Comparison of ENCODE assay signal across 8 mouse cellular contexts in genomic region chr5:5379870-5380730, GRCm38 (mm10). TPM values are rescaled to one million over a fixed set of nuclear protein-coding genes. Genes with fewer than 3 reads are reported as not detected.
DNase-seq lines count a peak whose midpoint lies in the region; ATAC-seq lines count a peak whose summit lies in the region.

No protein-coding gene starts in this region.

- no peaks in the 10 kb centered on the region for H3K36me3 ChIP-seq in embryonic facial prominence, embryonic 12.5 days
- no peaks in the 10 kb centered on the region for H3K36me3 ChIP-seq in kidney, embryonic 14.5 days (ENCODE audit: control insufficient read depth, insufficient read depth, low read length)
- H3K36me3 ChIP-seq in midbrain, embryonic 16.5 days (ENCODE audit: control insufficient read depth, insufficient read depth, low read length) = no peaks in the 10 kb centered on the region
- H3K36me3 ChIP-seq in stomach, embryonic 14.5 days (ENCODE audit: control insufficient read depth, insufficient read depth, low read length) = no peaks in the 10 kb centered on the region

- peak overlapping the region; percentile 94 for H3K9ac ChIP-seq in embryonic facial prominence, embryonic 12.5 days
- H3K9ac ChIP-seq in kidney, embryonic 14.5 days (ENCODE audit: low read depth, low read length) = peak overlapping the region; percentile 90
- H3K9ac ChIP-seq in midbrain, embryonic 16.5 days (ENCODE audit: low read depth, low read length) = peak overlapping the region; percentile 79
- H3K9ac ChIP-seq in stomach, embryonic 14.5 days (replicated peaks; ENCODE audit: low read depth, low read length) = peak overlapping the region; percentile 92

- H3K27me3 ChIP-seq in embryonic facial prominence, embryonic 12.5 days = no peaks in the 10 kb centered on the region
- no peaks in the 10 kb centered on the region for H3K27me3 ChIP-seq in kidney, embryonic 14.5 days (ENCODE audit: control insufficient read depth, insufficient read depth, low read length)
- H3K27me3 ChIP-seq in midbrain, embryonic 16.5 days (ENCODE audit: control insufficient read depth, insufficient read depth, low read depth, low read length) = no peaks in the 10 kb centered on the region
- no peaks in the 10 kb centered on the region for H3K27me3 ChIP-seq in stomach, embryonic 14.5 days (ENCODE audit: control insufficient read depth, insufficient read depth, low read length)

- no peak for ATAC-seq in CD4-positive, CD25-positive, alpha-beta regulatory T cell, adult 4 months
- ATAC-seq in embryonic facial prominence, embryonic 12.5 days (ENCODE audit: insufficient number of reproducible peaks, insufficient read depth, low FRiP score, low TSS enrichment) = peak; percentile 90
- ATAC-seq in kidney, embryonic 14.5 days (ENCODE audit: low FRiP score, low TSS enrichment) = peak; percentile 94
- ATAC-seq in midbrain, embryonic 16.5 days = peak; percentile 96
- peak; percentile 86 for ATAC-seq in stomach, embryonic 14.5 days (ENCODE audit: insufficient number of reproducible peaks, insufficient read depth, low FRiP score, low read depth)

- 1% methylated on average over 96 of the region's 128 CpGs for WGBS in embryonic facial prominence, embryonic 12.5 days
- WGBS in kidney, embryonic 14.5 days = under 1% methylated on average over 106 of the region's 128 CpGs
- under 1% methylated on average over 87 of the region's 128 CpGs for WGBS in midbrain, embryonic 16.5 days
- WGBS in stomach, embryonic 14.5 days = under 1% methylated on average over 104 of the region's 128 CpGs

- H3K4me3 ChIP-seq in embryonic facial prominence, embryonic 12.5 days = peak overlapping the region; percentile 61
- H3K4me3 ChIP-seq in kidney, embryonic 14.5 days (ENCODE audit: low read length) = peak overlapping the region; percentile 73
- H3K4me3 ChIP-seq in midbrain, embryonic 16.5 days (ENCODE audit: low read depth, low read length) = peak overlapping the region; percentile 84
- peak overlapping the region; percentile 67 for H3K4me3 ChIP-seq in stomach, embryonic 14.5 days (ENCODE audit: low read depth, low read length)

- no peaks in the 10 kb centered on the region for H3K9me3 ChIP-seq in embryonic facial prominence, embryonic 12.5 days
- no peaks in the 10 kb centered on the region for H3K9me3 ChIP-seq in kidney, embryonic 14.5 days (ENCODE audit: control insufficient read depth, low read length)
- no peaks in the 10 kb centered on the region for H3K9me3 ChIP-seq in midbrain, embryonic 16.5 days (replicated peaks; ENCODE audit: control insufficient read depth, low read length, poor library complexity, severe bottlenecking)
- no peaks in the 10 kb centered on the region for H3K9me3 ChIP-seq in stomach, embryonic 14.5 days (ENCODE audit: control insufficient read depth, low read depth, low read length)

- peak overlapping the region; percentile 62 for H3K4me2 ChIP-seq in embryonic facial prominence, embryonic 12.5 days (replicated peaks)
- peak overlapping the region; percentile 84 for H3K4me2 ChIP-seq in kidney, embryonic 14.5 days (replicated peaks; ENCODE audit: low read depth, low read length)
- H3K4me2 ChIP-seq in midbrain, embryonic 16.5 days (ENCODE audit: low read length) = peak overlapping the region; percentile 91
- peak overlapping the region; percentile 61 for H3K4me2 ChIP-seq in stomach, embryonic 14.5 days (replicated peaks; ENCODE audit: low read depth, low read length)

- DNase-seq in CD4-positive, CD25-positive, alpha-beta regulatory T cell, adult 2 months (ENCODE audit: low read depth, low spot score) = peak; percentile 2
- peak; percentile 51 to 61 for DNase-seq in heart, adult 9 months (ENCODE audit: low spot score in 2 of 2)
- peak; percentile 47 for DNase-seq in liver

- peaks cover 19% of the 10 kb centered on the region; the same call in 1 of the 2 replicates for H3K4me1 ChIP-seq in embryonic facial prominence, embryonic 12.5 days
- H3K4me1 ChIP-seq in kidney, embryonic 14.5 days (ENCODE audit: control insufficient read depth, insufficient read depth, low read length) = peaks cover 13% of the 10 kb centered on the region; the same call in 1 of the 2 replicates
- peaks cover 19% of the 10 kb centered on the region for H3K4me1 ChIP-seq in midbrain, embryonic 16.5 days (ENCODE audit: control insufficient read depth, insufficient read depth, low read length)
- peaks cover 11% of the 10 kb centered on the region; the same call in 1 of the 2 replicates for H3K4me1 ChIP-seq in stomach, embryonic 14.5 days (ENCODE audit: control insufficient read depth, insufficient read depth, low read length)

- peak overlapping the region; percentile 94 for H3K27ac ChIP-seq in embryonic facial prominence, embryonic 12.5 days
- H3K27ac ChIP-seq in kidney, embryonic 14.5 days (ENCODE audit: low read depth, low read length) = peak overlapping the region; percentile 77
- peak overlapping the region; percentile 90 for H3K27ac ChIP-seq in midbrain, embryonic 16.5 days (ENCODE audit: low read length)
- H3K27ac ChIP-seq in stomach, embryonic 14.5 days (ENCODE audit: low read length) = peak overlapping the region; percentile 89

RNA-seq across cellular contexts. Expression of gene Cdk14, which starts 40.0 kb away (rescaled TPM):
- under 1 TPM in 1 of 2 experiments, not detected in 1; 0.60 TPM for polyA plus RNA-seq in CD4-positive, CD25-positive, alpha-beta regulatory T cell, adult 4 months (2017; shearing (Covaris generic))
- 36.1 and 37.9 TPM in 2 replicates for polyA plus RNA-seq in embryonic facial prominence, embryonic 12.5 days (2016; fragmentation: Nextera tagmentation; extraction: Ambion mirVana)
- 12.7 and 18.9 TPM in 2 replicates for polyA plus RNA-seq in kidney, embryonic 14.5 days (2014; fragmentation: Nextera tagmentation; extraction: Ambion mirVana)
- 42.1 and 44.6 TPM in 2 replicates for polyA plus RNA-seq in midbrain, embryonic 16.5 days (2015; fragmentation: Nextera tagmentation; extraction: Ambion mirVana)
- polyA plus RNA-seq in stomach, embryonic 14.5 days (2014; fragmentation: Nextera tagmentation; extraction: Ambion mirVana) = 27.4 and 28.3 TPM in 2 replicates

Comparison
In these comparisons a context has a peak if more than half of its experiments do, and no peak if none do; other contexts are left out.
1. DNase-seq: peak in every context shown above with its lines; median percentile 56 in heart, adult 9 months; 47 in liver; 2 in CD4-positive, CD25-positive, alpha-beta regulatory T cell, adult 2 months.